Mouse (Mus musculus): ENCODE results near the gene Lmtk2. TPM values are rescaled to one million over a fixed set of nuclear protein-coding genes. Genes with fewer than 3 reads are reported as not detected.

Lmtk2 gene
- polyA plus RNA-seq, 1 experiment from 2014 or later: 3.5 TPM

GRCm38 (mm10) chr5:144178216-144178615 lies 78.0 kb downstream of the Lmtk2 start:
- Histone ChIP-seq H3K4me1 (ENCODE audit: control insufficient read depth, insufficient read depth, low read length) (peaks cover 9% of the 10 kb centered on the region), H3K4me3 (ENCODE audit: low read length) (no peak overlapping the region), H3K36me3 (ENCODE audit: control insufficient read depth, insufficient read depth) (peaks cover 27% of the 10 kb centered on the region), H3K9me3 (replicated peaks; ENCODE audit: control insufficient read depth, low read length) (no peaks in the 10 kb centered on the region), H3K27ac (ENCODE audit: low read length) (no peak overlapping the region), H3K9ac (ENCODE audit: low read length) (no peak overlapping the region), H3K27me3 (ENCODE audit: control insufficient read depth, insufficient read depth, low read length) (no peaks in the 10 kb centered on the region), H3K4me2 (ENCODE audit: low read depth, low read length) (no peak overlapping the region)
- no peak for ATAC-seq (replicated peaks; ENCODE audit: extremely low read depth, insufficient read depth, low FRiP score)
- 65% methylated on average over 6 of the region's 6 CpGs for WGBS

- H3K9ac ChIP-seq (ENCODE audit: low read length): no peak overlapping the region
- H3K4me2 ChIP-seq (ENCODE audit: low read depth, low read length): no peak overlapping the region
- 91% methylated on average over 7 of the region's 7 CpGs for WGBS
- peaks cover 16% of the 10 kb centered on the region for H3K36me3 ChIP-seq (ENCODE audit: control insufficient read depth, insufficient read depth)
- H3K4me1 ChIP-seq (ENCODE audit: control insufficient read depth, insufficient read depth, low read length): peaks cover 10% of the 10 kb centered on the region
- ATAC-seq (replicated peaks; ENCODE audit: extremely low read depth, insufficient read depth, low FRiP score): no peak
- H3K27me3 ChIP-seq (ENCODE audit: control insufficient read depth, insufficient read depth, low read length): no peaks in the 10 kb centered on the region
- H3K9me3 ChIP-seq (replicated peaks; ENCODE audit: control insufficient read depth, low read length): no peaks in the 10 kb centered on the region
- H3K27ac ChIP-seq (ENCODE audit: low read length): no peak overlapping the region
- H3K4me3 ChIP-seq (ENCODE audit: low read length): no peak overlapping the region
Observed at GRCm38 (mm10) chr5:144181249-144181648, 81.0 kb downstream of the Lmtk2 start.

- Histone ChIP-seq H3K27ac (ENCODE audit: low read length) (no peak overlapping the region), H3K4me3 (ENCODE audit: low read length) (no peak overlapping the region), H3K4me2 (ENCODE audit: low read depth, low read length) (0 out of 2 replicates have a peak overlapping the region, but pooled peaks have one; percentile 17), H3K27me3 (ENCODE audit: control insufficient read depth, insufficient read depth, low read length) (no peaks in the 10 kb centered on the region), H3K4me1 (ENCODE audit: control insufficient read depth, insufficient read depth, low read length) (peaks cover 10% of the 10 kb centered on the region), H3K9me3 (replicated peaks; ENCODE audit: control insufficient read depth, low read length) (no peaks in the 10 kb centered on the region), H3K9ac (ENCODE audit: low read length) (no peak overlapping the region), H3K36me3 (ENCODE audit: control insufficient read depth, insufficient read depth) (peaks cover 9% of the 10 kb centered on the region)
- 31% methylated on average over 20 of the region's 20 CpGs for WGBS
- no peak; the same call in 1 of the 2 replicates for ATAC-seq (replicated peaks; ENCODE audit: extremely low read depth, insufficient read depth, low FRiP score)
Observed at GRCm38 (mm10) chr5:144182542-144183247, 82.5 kb downstream of the Lmtk2 start.

GRCm38 (mm10) chr5:144183248-144183559 lies 83.0 kb downstream of the Lmtk2 start:
- no peak; the same call in 1 of the 2 replicates for ATAC-seq (replicated peaks; ENCODE audit: extremely low read depth, insufficient read depth, low FRiP score)
- H3K27ac ChIP-seq (ENCODE audit: low read length): no peak overlapping the region
- H3K27me3 ChIP-seq (ENCODE audit: control insufficient read depth, insufficient read depth, low read length): no peaks in the 10 kb centered on the region
- H3K4me2 ChIP-seq (ENCODE audit: low read depth, low read length): 0 out of 2 replicates have a peak overlapping the region, but pooled peaks have one; percentile 17
- no peak overlapping the region for H3K4me3 ChIP-seq (ENCODE audit: low read length)
- peaks cover 9% of the 10 kb centered on the region for H3K36me3 ChIP-seq (ENCODE audit: control insufficient read depth, insufficient read depth)
- H3K9me3 ChIP-seq (replicated peaks; ENCODE audit: control insufficient read depth, low read length): no peaks in the 10 kb centered on the region
- H3K9ac ChIP-seq (ENCODE audit: low read length): no peak overlapping the region
- 31% methylated on average over 8 of the region's 8 CpGs for WGBS
- peaks cover 10% of the 10 kb centered on the region for H3K4me1 ChIP-seq (ENCODE audit: control insufficient read depth, insufficient read depth, low read length)

- H3K27me3 ChIP-seq (ENCODE audit: control insufficient read depth, insufficient read depth, low read length): no peaks in the 10 kb centered on the region
- no peak overlapping the region for H3K4me3 ChIP-seq (ENCODE audit: low read length)
- 71% methylated on average over 7 of the region's 7 CpGs for WGBS
- no peaks in the 10 kb centered on the region for H3K9me3 ChIP-seq (replicated peaks; ENCODE audit: control insufficient read depth, low read length)
- no peak overlapping the region for H3K4me2 ChIP-seq (ENCODE audit: low read depth, low read length)
- ATAC-seq (replicated peaks; ENCODE audit: extremely low read depth, insufficient read depth, low FRiP score): no peak
- H3K27ac ChIP-seq (ENCODE audit: low read length): no peak overlapping the region
- peaks cover 10% of the 10 kb centered on the region for H3K4me1 ChIP-seq (ENCODE audit: control insufficient read depth, insufficient read depth, low read length)
- no peak overlapping the region for H3K9ac ChIP-seq (ENCODE audit: low read length)
- peaks cover 9% of the 10 kb centered on the region for H3K36me3 ChIP-seq (ENCODE audit: control insufficient read depth, insufficient read depth)
Observed at GRCm38 (mm10) chr5:144183647-144184335, 83.6 kb downstream of the Lmtk2 start.

GRCm38 (mm10) chr5:144184350-144185045 lies 84.3 kb downstream of the Lmtk2 start:
- Histone ChIP-seq H3K4me2 (ENCODE audit: low read depth, low read length) (no peak overlapping the region), H3K27me3 (ENCODE audit: control insufficient read depth, insufficient read depth, low read length) (no peaks in the 10 kb centered on the region), H3K27ac (ENCODE audit: low read length) (no peak overlapping the region), H3K4me3 (ENCODE audit: low read length) (no peak overlapping the region), H3K36me3 (ENCODE audit: control insufficient read depth, insufficient read depth) (peaks cover 9% of the 10 kb centered on the region), H3K9me3 (replicated peaks; ENCODE audit: control insufficient read depth, low read length) (no peaks in the 10 kb centered on the region), H3K9ac (ENCODE audit: low read length) (no peak overlapping the region), H3K4me1 (ENCODE audit: control insufficient read depth, insufficient read depth, low read length) (peaks cover 15% of the 10 kb centered on the region)
- no peak for ATAC-seq (replicated peaks; ENCODE audit: extremely low read depth, insufficient read depth, low FRiP score)
- WGBS: 89% methylated on average over 21 of the region's 21 CpGs

- Histone ChIP-seq H3K9ac (ENCODE audit: low read length) (no peak overlapping the region), H3K27ac (ENCODE audit: low read length) (no peak overlapping the region), H3K27me3 (ENCODE audit: control insufficient read depth, insufficient read depth, low read length) (no peaks in the 10 kb centered on the region), H3K4me1 (ENCODE audit: control insufficient read depth, insufficient read depth, low read length) (peaks cover 10% of the 10 kb centered on the region), H3K9me3 (replicated peaks; ENCODE audit: control insufficient read depth, low read length) (no peaks in the 10 kb centered on the region), H3K4me2 (ENCODE audit: low read depth, low read length) (no peak overlapping the region), H3K36me3 (ENCODE audit: control insufficient read depth, insufficient read depth) (peaks cover 9% of the 10 kb centered on the region; the same call in 1 of the 2 replicates), H3K4me3 (ENCODE audit: low read length) (no peak overlapping the region)
- ATAC-seq (replicated peaks; ENCODE audit: extremely low read depth, insufficient read depth, low FRiP score): no peak
- WGBS: 76% methylated on average over 6 of the region's 6 CpGs
Observed at GRCm38 (mm10) chr5:144188422-144188821, 88.2 kb downstream of the Lmtk2 start.

- Histone ChIP-seq H3K27ac (ENCODE audit: low read length) (no peak overlapping the region), H3K9me3 (replicated peaks; ENCODE audit: control insufficient read depth, low read length) (no peaks in the 10 kb centered on the region), H3K4me1 (ENCODE audit: control insufficient read depth, insufficient read depth, low read length) (peaks cover 10% of the 10 kb centered on the region), H3K4me2 (ENCODE audit: low read depth, low read length) (peak overlapping the region; percentile 66), H3K36me3 (ENCODE audit: control insufficient read depth, insufficient read depth) (peaks cover 9% of the 10 kb centered on the region; the same call in 1 of the 2 replicates), H3K4me3 (ENCODE audit: low read length) (no peak overlapping the region; the same call in 1 of the 2 replicates), H3K27me3 (ENCODE audit: control insufficient read depth, insufficient read depth, low read length) (no peaks in the 10 kb centered on the region), H3K9ac (ENCODE audit: low read length) (no peak overlapping the region)
- ATAC-seq (replicated peaks; ENCODE audit: extremely low read depth, insufficient read depth, low FRiP score): no peak
- 32% methylated on average over 7 of the region's 7 CpGs for WGBS
Observed at GRCm38 (mm10) chr5:144189327-144189726, 89.1 kb downstream of the Lmtk2 start.
